Mouse (Mus musculus): ENCODE measurements around the gene Rsph3b.
A peak's percentile ranks its signal among the peaks of the same experiment; 100 is the strongest.

The Rsph3b gene

DNA sequence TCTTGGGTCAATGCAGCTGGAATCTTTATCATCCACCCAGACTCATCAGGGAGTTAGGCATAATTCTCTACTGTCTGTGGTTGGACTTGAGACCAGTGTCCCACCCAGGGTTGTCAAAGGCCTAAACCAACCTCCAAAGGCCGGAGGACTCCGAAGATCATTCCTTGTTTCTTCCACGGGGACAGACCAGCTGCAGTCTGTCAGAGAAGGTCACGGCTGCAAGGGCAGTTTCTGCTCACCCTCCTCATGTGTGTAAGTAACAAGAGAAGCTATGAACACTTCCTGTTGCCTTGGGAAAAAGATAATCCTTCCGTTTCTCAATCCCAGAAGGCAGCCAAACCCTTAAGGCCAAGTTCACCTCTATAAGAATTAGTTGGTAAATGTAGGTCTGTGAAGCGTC lies 85.0 kb downstream of the Rsph3b start:
- no peak for DNase-seq (ENCODE audit: low spot score)

GRCm38 (mm10) chr17:6862040-6862780 lies 86.3 kb downstream of the Rsph3b start:
- no peak for DNase-seq (ENCODE audit: low spot score)

DNA sequence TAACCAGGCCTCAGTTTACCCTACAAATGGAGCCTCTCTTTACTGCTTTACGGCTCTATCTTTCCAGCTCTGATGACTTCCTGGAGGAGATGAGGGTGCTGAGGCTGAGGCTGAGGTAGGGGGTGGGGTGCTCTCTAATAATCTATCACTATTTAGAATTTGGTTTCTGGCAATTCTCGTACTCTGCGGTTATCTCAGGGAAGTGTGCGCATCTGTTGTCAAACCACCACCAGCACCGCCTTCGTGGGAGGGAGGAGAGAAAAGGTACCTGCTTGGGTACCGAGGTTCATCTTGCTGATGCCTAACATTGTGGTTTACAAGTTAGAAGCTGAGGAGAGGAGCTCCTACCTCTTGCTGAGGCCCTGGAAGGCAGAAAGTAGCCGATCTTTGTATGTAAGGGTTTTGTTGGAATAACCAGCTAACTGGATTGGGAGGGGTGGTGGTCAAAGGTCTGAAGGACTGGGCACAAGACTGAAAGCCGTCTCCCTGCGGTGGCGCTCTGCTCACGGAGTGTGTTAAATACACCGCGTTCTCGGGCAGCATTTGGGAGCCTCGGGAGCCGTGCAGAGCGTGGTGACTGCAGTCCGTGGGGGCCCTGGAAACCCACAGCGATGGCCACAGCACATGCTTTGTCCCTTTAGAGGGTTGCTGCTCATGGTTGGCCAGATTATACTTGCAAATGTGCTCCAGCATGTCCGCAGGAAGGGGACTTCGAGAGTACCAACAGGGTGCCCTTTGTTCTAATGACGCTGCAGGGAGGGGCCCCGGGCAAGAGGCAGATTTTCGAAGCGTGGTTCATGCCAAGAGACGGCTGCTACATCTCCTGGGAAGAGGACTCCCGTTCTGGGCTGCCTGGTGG lies 87.1 kb downstream of the Rsph3b start:
- DNase-seq (ENCODE audit: low spot score) = peak; percentile 64

DNA sequence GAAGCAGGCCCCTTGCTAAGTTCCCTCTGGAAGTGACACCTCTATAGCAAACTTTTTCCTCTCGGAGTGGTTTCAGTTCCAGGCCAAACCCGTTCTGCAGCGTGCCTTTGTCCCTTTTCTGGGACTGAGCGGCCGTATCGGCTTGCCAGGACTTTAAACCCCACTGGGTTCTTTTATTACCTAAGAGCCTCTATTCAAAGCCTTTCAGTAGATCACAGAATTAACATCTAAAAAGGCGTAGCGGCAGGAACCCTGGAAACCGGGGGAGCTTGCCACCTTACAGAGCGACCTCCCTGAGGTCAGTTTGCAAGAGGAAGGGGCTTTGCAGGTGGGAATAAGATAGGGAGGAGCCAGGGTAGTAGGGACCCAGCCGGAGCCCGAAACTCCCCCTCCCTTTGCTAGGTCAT lies 88.0 kb downstream of the Rsph3b start:
- peak; percentile 52 for DNase-seq (ENCODE audit: low spot score)

- no peak for DNase-seq (ENCODE audit: low spot score)
Observed at GRCm38 (mm10) chr17:6860067-6860466, 88.4 kb downstream of the Rsph3b start.

All from embryo, embryonic 10 days (tissue).